27 mouse cellular contexts compared by ENCODE assay signal in genomic region chr7:116700409-116700808, GRCm38 (mm10).
"Had no signal": no experiment of that assay in that cellular context is flagged by ENCODE, and none has a peak within 500 bp of the region (broad histone marks: within the 10 kb centered on the region; RNA-seq: fewer than 3 reads in every experiment).

No protein-coding gene starts in this region.

- H3K4me3 ChIP-seq: embryonic facial prominence, embryonic 10.5 days; embryonic facial prominence, embryonic 12.5 days; embryonic facial prominence, embryonic 13.5 days; embryonic facial prominence, embryonic 15.5 days; erythroblast, embryonic 14.5 days; forebrain, embryonic 10.5 days; forebrain, embryonic 12.5 days; forebrain, embryonic 13.5 days; forebrain, embryonic 15.5 days; gastrocnemius, adult 2 months had no signal

- H3K4me1 ChIP-seq: forebrain, embryonic 12.5 days; forebrain, embryonic 13.5 days; forebrain, embryonic 15.5 days had no signal

- H3K9me3 ChIP-seq: embryonic facial prominence, embryonic 10.5 days; embryonic facial prominence, embryonic 12.5 days; embryonic facial prominence, embryonic 13.5 days; forebrain, embryonic 12.5 days; forebrain, embryonic 13.5 days; forebrain, embryonic 15.5 days had no signal

- H3K4me2 ChIP-seq: embryonic facial prominence, embryonic 12.5 days; embryonic facial prominence, embryonic 13.5 days; embryonic facial prominence, embryonic 15.5 days; forebrain, embryonic 12.5 days; forebrain, embryonic 13.5 days; forebrain, embryonic 15.5 days had no signal

- H3K27ac ChIP-seq: embryonic facial prominence, embryonic 10.5 days; embryonic facial prominence, embryonic 12.5 days; embryonic facial prominence, embryonic 13.5 days; embryonic facial prominence, embryonic 15.5 days; forebrain, embryonic 10.5 days; forebrain, embryonic 12.5 days; forebrain, embryonic 13.5 days; forebrain, embryonic 15.5 days; gastrocnemius, adult 2 months had no signal

- ATAC-seq: forebrain, embryonic 13.5 days; forebrain, embryonic 14.5 days; forebrain, embryonic 15.5 days; forebrain, embryonic 16.5 days; forebrain, postnatal 0 days had no signal

- H3K9ac ChIP-seq: embryonic facial prominence, embryonic 12.5 days; embryonic facial prominence, embryonic 13.5 days; embryonic facial prominence, embryonic 15.5 days; forebrain, embryonic 12.5 days; forebrain, embryonic 13.5 days; forebrain, embryonic 15.5 days; forebrain, postnatal 0 days had no signal

- H3K36me3 ChIP-seq: embryonic facial prominence, embryonic 10.5 days; embryonic facial prominence, embryonic 12.5 days; embryonic facial prominence, embryonic 13.5 days; embryonic facial prominence, embryonic 15.5 days; forebrain, embryonic 10.5 days; forebrain, embryonic 12.5 days; forebrain, embryonic 15.5 days had no signal

- DNase-seq: cerebellum, adult 18-20 months; cerebellum, adult 2 months; cerebellum, adult 8-10 months; cerebellum, adult 9-10 months; cerebellum, adult 9-11 months; cerebellum, postnatal 10 days; cerebellum, postnatal 14 days; cerebellum, postnatal 25 days; cerebellum, postnatal 36 days; embryo, embryonic 11 days; forebrain, postnatal 0 days; gastrocnemius, adult 2 months; gastrocnemius, postnatal 10 days; gastrocnemius, postnatal 14 days; gastrocnemius, postnatal 36 days; heart, adult 18-20 months had no signal

- H3K27me3 ChIP-seq: embryonic facial prominence, embryonic 12.5 days; forebrain, embryonic 13.5 days; forebrain, embryonic 15.5 days had no signal
